Comparison of ENCODE assay signal across 38 mouse cellular contexts in genomic region chr11:99390866-99391265, GRCm38 (mm10). TPM values are rescaled to one million over a fixed set of nuclear protein-coding genes. Genes with fewer than 3 reads are reported as not detected.
A peak's percentile ranks its signal among the peaks of the same experiment; 100 is the strongest.
DNase-seq lines count a peak whose midpoint lies in the region; ATAC-seq and TF ChIP-seq lines count a peak whose summit lies in the region.
"Had no signal": no experiment of that assay in that cellular context is flagged by ENCODE, and none has a peak within 500 bp of the region (broad histone marks: within the 10 kb centered on the region; RNA-seq: fewer than 3 reads in every experiment).

No protein-coding gene starts in this region.

- no peak overlapping the region; the same call in 1 of the 2 replicates for H3K4me2 ChIP-seq in embryonic facial prominence, embryonic 13.5 days
- peak overlapping the region; percentile 2 for H3K4me2 ChIP-seq in myocyte (ENCODE audit: low read depth)
- H3K4me2 ChIP-seq: heart, embryonic 12.5 days; hindbrain, embryonic 13.5 days; limb, embryonic 13.5 days; liver, embryonic 13.5 days; midbrain, embryonic 13.5 days had no signal

- H3K9me3 ChIP-seq in embryonic facial prominence, embryonic 10.5 days, result no peaks in the 10 kb centered on the region
- H3K9me3 ChIP-seq in embryonic facial prominence, embryonic 13.5 days, result no peaks in the 10 kb centered on the region
- H3K9me3 ChIP-seq: heart, embryonic 12.5 days; hindbrain, embryonic 13.5 days; limb, embryonic 13.5 days; liver, embryonic 13.5 days; midbrain, embryonic 13.5 days had no signal

- H3ac ChIP-seq in myocyte (ENCODE audit: control insufficient read depth, insufficient read length), result no peak overlapping the region

- peak overlapping the region; percentile 71 for H3K27ac ChIP-seq in layer of hippocampus, adult 2 months
- no peak overlapping the region for H3K27ac ChIP-seq in embryonic facial prominence, embryonic 10.5 days (replicated peaks)
- H3K27ac ChIP-seq in embryonic facial prominence, embryonic 13.5 days, result peak overlapping the region; percentile 64; the same call in 1 of the 2 replicates
- H3K27ac ChIP-seq: hindbrain, embryonic 13.5 days; left cerebral cortex, adult 2 months; limb, embryonic 13.5 days; liver, embryonic 13.5 days; macrophage; midbrain, embryonic 13.5 days had no signal

- peaks cover 10% of the 10 kb centered on the region for H3K36me3 ChIP-seq in embryonic facial prominence, embryonic 10.5 days (replicated peaks)
- H3K36me3 ChIP-seq in embryonic facial prominence, embryonic 13.5 days, result no peaks in the 10 kb centered on the region
- no peaks in the 10 kb centered on the region for H3K36me3 ChIP-seq in myocyte (ENCODE audit: control insufficient read depth, insufficient read depth)
- H3K36me3 ChIP-seq: hindbrain, embryonic 13.5 days; limb, embryonic 13.5 days; liver, embryonic 13.5 days had no signal

- no peak for TF ChIP-seq POLR2A in myocyte (IDR thresholded peaks at IDR 0.05; ENCODE audit: insufficient read length, low read depth)

- H3K79me2 ChIP-seq in myocyte (ENCODE audit: control insufficient read depth, insufficient read depth), result no peaks in the 10 kb centered on the region

- WGBS in embryonic facial prominence, embryonic 10.5 days, result 81% methylated on average over 7 of the region's 7 CpGs
- WGBS in embryonic facial prominence, embryonic 13.5 days, result 63% methylated on average over 7 of the region's 7 CpGs

- no peak for DNase-seq in layer of hippocampus, adult 2 months (ENCODE audit: low spot score in 2 of 2)
- DNase-seq in layer of hippocampus, adult 9-10 months (ENCODE audit: low spot score), result no peak
- peak; percentile 10 for DNase-seq in embryonic facial prominence, embryonic 10.5 days (ENCODE audit: low spot score)
- no peak for DNase-seq in gastrocnemius, adult 8-10 months (ENCODE audit: low spot score in 2 of 2)
- DNase-seq in thymus, postnatal 14 days, result no peak
- DNase-seq: adrenal gland, adult 2 months; adrenal gland, postnatal 36 days; B cell, adult 2 months; forebrain, postnatal 0 days; gastrocnemius, postnatal 10 days; heart, adult 18-20 months; heart, postnatal 4 days; kidney, adult 9 months; kidney, postnatal 10 days; liver, embryonic 13.5 days; lung, adult 18-20 months; lung, postnatal 10 days; retina, postnatal 1 day; right cerebral cortex, postnatal 14 days had no signal

- H3K4me3 ChIP-seq in layer of hippocampus, adult 2 months, result no peak overlapping the region
- H3K4me3 ChIP-seq in embryonic facial prominence, embryonic 10.5 days, result no peak overlapping the region
- no peak overlapping the region for H3K4me3 ChIP-seq in embryonic facial prominence, embryonic 13.5 days
- no peak overlapping the region for H3K4me3 ChIP-seq in myocyte
- H3K4me3 ChIP-seq: heart, embryonic 12.5 days; hindbrain, embryonic 13.5 days; left cerebral cortex, adult 2 months; limb, embryonic 13.5 days; liver, embryonic 13.5 days; midbrain, embryonic 13.5 days had no signal

- no peak overlapping the region for H3K9ac ChIP-seq in embryonic facial prominence, embryonic 13.5 days
- H3K9ac ChIP-seq: forebrain, postnatal 0 days; heart, embryonic 12.5 days; hindbrain, embryonic 13.5 days; limb, embryonic 13.5 days; liver, embryonic 13.5 days; midbrain, embryonic 13.5 days had no signal

- TF ChIP-seq CTCF in layer of hippocampus, adult 2 months (conservative IDR thresholded peaks at IDR 0.05), result peak; percentile 48

- ATAC-seq in embryonic facial prominence, embryonic 13.5 days (ENCODE audit: insufficient number of reproducible peaks, insufficient read depth, low FRiP score, low TSS enrichment, low read depth), result no peak
- ATAC-seq: intestine, embryonic 16.5 days; midbrain, embryonic 13.5 days had no signal

- no peaks in the 10 kb centered on the region for H3K27me3 ChIP-seq in embryonic facial prominence, embryonic 10.5 days (replicated peaks; ENCODE audit: low read depth, poor library complexity, severe bottlenecking)
- no peaks in the 10 kb centered on the region for H3K27me3 ChIP-seq in embryonic facial prominence, embryonic 13.5 days
- H3K27me3 ChIP-seq in myocyte (ENCODE audit: control insufficient read depth, insufficient read depth, insufficient read length), result no peaks in the 10 kb centered on the region
- H3K27me3 ChIP-seq: heart, embryonic 12.5 days; hindbrain, embryonic 13.5 days; limb, embryonic 13.5 days; midbrain, embryonic 13.5 days had no signal

- H3K4me1 ChIP-seq in embryonic facial prominence, embryonic 10.5 days, result 0 out of 2 replicates have a peak, but pooled peaks cover 7% of the 10 kb centered on the region
- H3K4me1 ChIP-seq in embryonic facial prominence, embryonic 13.5 days, result 0 out of 2 replicates have a peak, but pooled peaks cover 10% of the 10 kb centered on the region

TF ChIP-seq in myocyte, 11 proteins besides CTCF, POLR2A, EP300 and RAD21:
- no peak for TF ChIP-seq CEBPB (IDR thresholded peaks at IDR 0.05; ENCODE audit: insufficient read depth, poor library complexity, severe bottlenecking)
- no peak for TF ChIP-seq TCF12 (IDR thresholded peaks at IDR 0.05; ENCODE audit: insufficient read depth, poor library complexity, severe bottlenecking)
- TF ChIP-seq SRF (IDR thresholded peaks at IDR 0.05; ENCODE audit: control insufficient read depth, insufficient read length, low read depth), result no peak
- TF ChIP-seq E2F4 (IDR thresholded peaks at IDR 0.05; ENCODE audit: insufficient read depth), result no peak
- TF ChIP-seq USF1 (IDR thresholded peaks at IDR 0.05; ENCODE audit: low read depth), result no peak
- TF ChIP-seq TCF3 (IDR thresholded peaks at IDR 0.05; ENCODE audit: insufficient read length, low read depth), result no peak
- no peak for TF ChIP-seq POLR2AphosphoS2 (IDR thresholded peaks at IDR 0.05; ENCODE audit: insufficient read length, low read depth)
- TF ChIP-seq MYOG (IDR thresholded peaks at IDR 0.05; ENCODE audit: control insufficient read depth in 1 of 3, insufficient read depth in 1 of 3, insufficient read length in 2 of 3, low read depth in 2 of 3), result no peak
- TF ChIP-seq MAX (IDR thresholded peaks at IDR 0.05; ENCODE audit: low read depth), result no peak
- TF ChIP-seq REST (IDR thresholded peaks at IDR 0.05; ENCODE audit: insufficient read depth, insufficient read length), result no peak
- TF ChIP-seq MYOD1 (IDR thresholded peaks at IDR 0.05; ENCODE audit: control insufficient read depth in 1 of 3, insufficient read length in 2 of 3, low read depth in 2 of 3), result no peak

RNA-seq across cellular contexts. Expression of gene Krt10, which starts 1.7 kb away (rescaled TPM):
- 10 to 100 TPM; 14.8 to 16.4 TPM for total RNA-seq in layer of hippocampus, adult 2 months (2021)
- 18.6 and 25.3 TPM in 2 replicates for polyA plus RNA-seq in embryonic facial prominence, embryonic 10.5 days (2016; fragmentation: Nextera tagmentation; extraction: Ambion mirVana)
- polyA plus RNA-seq in embryonic facial prominence, embryonic 13.5 days (2015; fragmentation: Nextera tagmentation; extraction: Ambion mirVana), result 46.0 and 60.4 TPM in 2 replicates
- 6.7 TPM for polyA plus RNA-seq in myocyte (2012; fragmentation: generic; extraction: Trizol)
- 1 to 10 TPM; 3.5 to 4.4 (median 3.8) TPM for total RNA-seq in gastrocnemius, adult 8-10 months (2022)

RNA-seq across cellular contexts. Expression of gene Krt28, which starts 16.2 kb away (rescaled TPM):
- total RNA-seq in layer of hippocampus, adult 2 months (2021), result under 1 TPM in 1 of 2 experiments, not detected in 1; 0.23 TPM
- 0.26 and 0.39 TPM in 2 replicates for polyA plus RNA-seq in embryonic facial prominence, embryonic 10.5 days (2016; fragmentation: Nextera tagmentation; extraction: Ambion mirVana)
- 1.1 and 1.4 TPM in 2 replicates for polyA plus RNA-seq in embryonic facial prominence, embryonic 13.5 days (2015; fragmentation: Nextera tagmentation; extraction: Ambion mirVana)
- polyA plus RNA-seq in myocyte (2012; fragmentation: generic; extraction: Trizol), result 0.04 TPM
- not detected for total RNA-seq in gastrocnemius, adult 8-10 months (2022)
- total RNA-seq: adrenal gland, adult 2 months; adrenal gland, postnatal 36 days; common myeloid progenitor, adult 5-6 weeks; heart, adult 18-20 months; heart, postnatal 4 days; left cerebral cortex, adult 2 months; megakaryocyte-erythroid progenitor cell, adult 5-6 weeks had no signal
- polyA plus RNA-seq: adrenal gland, adult 2 months; liver, embryonic 13.5 days; macrophage; small intestine, adult 2 months; urinary bladder, adult 2 months had no signal

RNA-seq across cellular contexts. Expression of gene Krt12, which starts 31.2 kb away (rescaled TPM):
- 1 to 10 TPM in 1 of 2 experiments, under 1 TPM in 1; 0.97 to 1.4 TPM for total RNA-seq in layer of hippocampus, adult 2 months (2021)
- polyA plus RNA-seq in embryonic facial prominence, embryonic 10.5 days (2016; fragmentation: Nextera tagmentation; extraction: Ambion mirVana), result not detected in 2 replicates
- polyA plus RNA-seq in embryonic facial prominence, embryonic 13.5 days (2015; fragmentation: Nextera tagmentation; extraction: Ambion mirVana), result not detected in 2 replicates
- polyA plus RNA-seq in myocyte (2012; fragmentation: generic; extraction: Trizol), result not detected
- total RNA-seq in gastrocnemius, adult 8-10 months (2022), result under 1 TPM in 1 of 4 experiments, not detected in 3; 0.17 TPM
- total RNA-seq: adrenal gland, adult 2 months; adrenal gland, postnatal 36 days; common myeloid progenitor, adult 5-6 weeks; gastrocnemius, postnatal 10 days; heart, adult 18-20 months; heart, postnatal 4 days; megakaryocyte-erythroid progenitor cell, adult 5-6 weeks had no signal
- polyA plus RNA-seq: adrenal gland, adult 2 months; heart, embryonic 12.5 days; heart, postnatal 0 days; hindbrain, embryonic 13.5 days; intestine, embryonic 16.5 days; limb, embryonic 13.5 days; liver, embryonic 13.5 days; macrophage; neural tube, embryonic 14.5 days had no signal

RNA-seq across cellular contexts. Expression of gene Krt27, which starts 40.0 kb away (rescaled TPM):
- total RNA-seq in layer of hippocampus, adult 2 months (2021), result not detected
- 0.15 TPM in 1 of 2 replicates, not detected in the other for polyA plus RNA-seq in embryonic facial prominence, embryonic 10.5 days (2016; fragmentation: Nextera tagmentation; extraction: Ambion mirVana)
- 0.33 and 0.39 TPM in 2 replicates for polyA plus RNA-seq in embryonic facial prominence, embryonic 13.5 days (2015; fragmentation: Nextera tagmentation; extraction: Ambion mirVana)
- polyA plus RNA-seq in myocyte (2012; fragmentation: generic; extraction: Trizol), result not detected
- total RNA-seq in gastrocnemius, adult 8-10 months (2022), result not detected
- total RNA-seq: adrenal gland, adult 2 months; adrenal gland, postnatal 36 days; common myeloid progenitor, adult 5-6 weeks; forebrain, postnatal 0 days; gastrocnemius, postnatal 10 days; heart, adult 18-20 months; heart, postnatal 4 days; layer of hippocampus, postnatal 10 days; left cerebral cortex, adult 2 months; left cerebral cortex, postnatal 25 days; megakaryocyte-erythroid progenitor cell, adult 5-6 weeks had no signal
- polyA plus RNA-seq: adrenal gland, adult 2 months; forebrain, embryonic 11.5 days; heart, embryonic 12.5 days; heart, postnatal 0 days; hindbrain, embryonic 13.5 days; intestine, embryonic 16.5 days; large intestine, adult 2 months; limb, embryonic 13.5 days; liver, embryonic 13.5 days; macrophage; midbrain, embryonic 13.5 days; neural tube, embryonic 14.5 days; small intestine, adult 2 months; urinary bladder, adult 2 months had no signal

RNA-seq across cellular contexts. Expression of gene Krt20, which starts 47.1 kb away (rescaled TPM):
- total RNA-seq in layer of hippocampus, adult 2 months (2021), result not detected
- 0.97 and 1.00 TPM in 2 replicates for polyA plus RNA-seq in embryonic facial prominence, embryonic 10.5 days (2016; fragmentation: Nextera tagmentation; extraction: Ambion mirVana)
- polyA plus RNA-seq in embryonic facial prominence, embryonic 13.5 days (2015; fragmentation: Nextera tagmentation; extraction: Ambion mirVana), result 0.24 and 3.2 TPM in 2 replicates
- not detected for polyA plus RNA-seq in myocyte (2012; fragmentation: generic; extraction: Trizol)
- under 1 TPM in 1 of 4 experiments, not detected in 3; 0.13 TPM for total RNA-seq in gastrocnemius, adult 8-10 months (2022)
- total RNA-seq: common myeloid progenitor, adult 5-6 weeks; forebrain, postnatal 0 days; heart, adult 18-20 months; layer of hippocampus, postnatal 10 days; left cerebral cortex, adult 2 months; left cerebral cortex, postnatal 25 days; megakaryocyte-erythroid progenitor cell, adult 5-6 weeks had no signal
- polyA plus RNA-seq: adrenal gland, adult 2 months; macrophage; midbrain, embryonic 13.5 days had no signal
